Mouse (Mus musculus) midbrain, embryonic 15.5 days (tissue): ENCODE results near the gene Vax2. TPM values are rescaled to one million over a fixed set of nuclear protein-coding genes. Genes with fewer than 3 reads are reported as not detected.

Experiments used
- ATAC-seq: fragments of 200-750 bp; cut with Nextera tagmentation; replicated peaks from 2 replicates; pipeline ENCODE4 v1.8.0; 2017; ENCODE audit warnings: moderate TSS enrichment
- H3K27ac ChIP-seq: fragments of 300-500 bp; sonication (generic); 2 replicates; pipeline ENCODE4 v1.5.1; 2015; ENCODE audit warnings: mild to moderate bottlenecking, inconsistent platforms
- H3K27me3 ChIP-seq: fragments of 300-500 bp; sonication (generic); replicated peaks from 2 replicates; pipeline ENCODE4 v1.6.1; 2015; ENCODE audit warnings: inconsistent platforms
- H3K36me3 ChIP-seq: fragments of 300-500 bp; sonication (generic); replicated peaks from 2 replicates; pipeline ENCODE4 v1.6.1; 2015; ENCODE audit warnings: inconsistent platforms
- H3K4me1 ChIP-seq: fragments of 300-500 bp; sonication (generic); 2 replicates; pipeline ENCODE4 v1.6.1; 2015; ENCODE audit warnings: inconsistent platforms
- H3K4me2 ChIP-seq: fragments of 300-500 bp; sonication (generic); 2 replicates; pipeline ENCODE4 v1.6.1; 2015; ENCODE audit warnings: inconsistent platforms, mild to moderate bottlenecking, moderate library complexity
- H3K4me3 ChIP-seq: fragments of 300-500 bp; sonication (generic); 2 replicates; pipeline ENCODE4 v1.5.1; 2015; ENCODE audit warnings: mild to moderate bottlenecking, inconsistent platforms
- H3K9ac ChIP-seq: fragments of 300-500 bp; sonication (generic); 2 replicates; pipeline ENCODE4 v1.6.1; 2015; ENCODE audit warnings: mild to moderate bottlenecking, inconsistent platforms
- H3K9me3 ChIP-seq: fragments of 300-500 bp; sonication (generic); 2 replicates; pipeline ENCODE4 v1.6.1; 2016; ENCODE audit warnings: inconsistent platforms
- WGBS: fragments of 180-500 bp; shearing (Covaris S2); methylation state at CpG from one replicate; pipeline ENCODE4 v1.1.7; 2015; ENCODE audit warnings: mixed read lengths; 5-methylcytosine and 5-hydroxymethylcytosine counted together
- polyA plus RNA-seq: library from polyadenylated mRNA; unstranded; fragments of >200 nt; fragmentation: Nextera tagmentation; extraction: Ambion mirVana; gene quantifications from 2 replicates; pipeline ENCODE4 v1.2.1, GENCODE M21; 2015

Vax2 gene
- polyA plus RNA-seq, 1 experiment from 2014 or later = 0.18 TPM

GRCm38 (mm10) chr6:83714221-83715123 is 3.4 kb downstream of the Vax2 start:
- Histone ChIP-seq H3K36me3 (no peaks in the 10 kb centered on the region), H3K9me3 (no peaks in the 10 kb centered on the region), H3K4me1 (peaks cover 14% of the 10 kb centered on the region), H3K27ac (no peak overlapping the region), H3K27me3 (peaks cover 93% of the 10 kb centered on the region), H3K9ac (no peak overlapping the region), H3K4me2 (no peak overlapping the region), H3K4me3 (no peak overlapping the region)
- ATAC-seq = no peak
- 2% methylated on average over 34 of the region's 34 CpGs for WGBS

GRCm38 (mm10) chr6:83715461-83716196 is 4.6 kb downstream of the Vax2 start:
- Histone ChIP-seq H3K4me2 (no peak overlapping the region), H3K27ac (no peak overlapping the region), H3K27me3 (peaks cover 93% of the 10 kb centered on the region), H3K4me3 (no peak overlapping the region), H3K9ac (no peak overlapping the region), H3K9me3 (no peaks in the 10 kb centered on the region), H3K4me1 (peaks cover 14% of the 10 kb centered on the region), H3K36me3 (no peaks in the 10 kb centered on the region)
- ATAC-seq = no peak
- WGBS = 1% methylated on average over 30 of the region's 30 CpGs

- H3K9me3 ChIP-seq = no peaks in the 10 kb centered on the region
- ATAC-seq = no peak
- H3K4me1 ChIP-seq = peaks cover 1% of the 10 kb centered on the region
- H3K27me3 ChIP-seq = peaks cover 93% of the 10 kb centered on the region
- no peak overlapping the region for H3K4me2 ChIP-seq
- no peaks in the 10 kb centered on the region for H3K36me3 ChIP-seq
- no peak overlapping the region for H3K9ac ChIP-seq
- 2% methylated on average over 8 of the region's 8 CpGs for WGBS
- no peak overlapping the region for H3K27ac ChIP-seq
- no peak overlapping the region for H3K4me3 ChIP-seq
Observed at GRCm38 (mm10) chr6:83717026-83717425, 6.0 kb downstream of the Vax2 start.

- Histone ChIP-seq H3K36me3 (no peaks in the 10 kb centered on the region), H3K9ac (no peak overlapping the region), H3K4me1 (no peaks in the 10 kb centered on the region), H3K4me2 (no peak overlapping the region), H3K9me3 (no peaks in the 10 kb centered on the region), H3K27me3 (peaks cover 69% of the 10 kb centered on the region), H3K27ac (no peak overlapping the region), H3K4me3 (no peak overlapping the region)
- no peak for ATAC-seq
- 22% methylated on average over 6 of the region's 6 CpGs for WGBS
Observed at GRCm38 (mm10) chr6:83722526-83722925, 11.5 kb downstream of the Vax2 start.

GRCm38 (mm10) chr6:83727178-83727577 is 16.1 kb downstream of the Vax2 start:
- no peaks in the 10 kb centered on the region for H3K9me3 ChIP-seq
- H3K4me1 ChIP-seq = no peaks in the 10 kb centered on the region
- no peak overlapping the region for H3K27ac ChIP-seq
- WGBS = 42% methylated on average over 4 of the region's 4 CpGs
- H3K27me3 ChIP-seq = peaks cover 29% of the 10 kb centered on the region
- no peak overlapping the region for H3K9ac ChIP-seq
- no peak overlapping the region for H3K4me3 ChIP-seq
- H3K36me3 ChIP-seq = no peaks in the 10 kb centered on the region
- ATAC-seq = no peak
- no peak overlapping the region for H3K4me2 ChIP-seq

- WGBS = 92% methylated on average over 3 of the region's 3 CpGs
- H3K27me3 ChIP-seq = peaks cover 20% of the 10 kb centered on the region
Observed at GRCm38 (mm10) chr6:83728488-83728887, 17.4 kb downstream of the Vax2 start.

GRCm38 (mm10) chr6:83729350-83729970 is 18.4 kb downstream of the Vax2 start:
- no peak overlapping the region for H3K4me2 ChIP-seq
- H3K9me3 ChIP-seq = no peaks in the 10 kb centered on the region
- H3K4me3 ChIP-seq = no peak overlapping the region
- no peak for ATAC-seq
- H3K36me3 ChIP-seq = no peaks in the 10 kb centered on the region
- no peak overlapping the region for H3K27ac ChIP-seq
- H3K9ac ChIP-seq = no peak overlapping the region
- H3K27me3 ChIP-seq = peaks cover 12% of the 10 kb centered on the region; the same call in 1 of the 2 replicates
- no peaks in the 10 kb centered on the region for H3K4me1 ChIP-seq
- 71% methylated on average over 14 of the region's 14 CpGs for WGBS

More at GRCm38 (mm10) chr6:83728488-83728887, 17.4 kb downstream of the Vax2 start:
- no peak for ATAC-seq
- no peaks in the 10 kb centered on the region for H3K36me3 ChIP-seq
- no peaks in the 10 kb centered on the region for H3K4me1 ChIP-seq
- H3K4me3 ChIP-seq = no peak overlapping the region
- H3K4me2 ChIP-seq = no peak overlapping the region
- no peaks in the 10 kb centered on the region for H3K9me3 ChIP-seq
- H3K27ac ChIP-seq = no peak overlapping the region
- H3K9ac ChIP-seq = no peak overlapping the region

GRCm38 (mm10) chr6:83731128-83731527 is 20.1 kb downstream of the Vax2 start:
- H3K4me1 ChIP-seq = no peaks in the 10 kb centered on the region
- 0 out of 2 replicates have a peak, but pooled peaks cover 7% of the 10 kb centered on the region for H3K27me3 ChIP-seq
- no peak for ATAC-seq
- H3K27ac ChIP-seq = no peak overlapping the region
- 31% methylated on average over 5 of the region's 5 CpGs for WGBS
- no peak overlapping the region for H3K4me2 ChIP-seq
- H3K9ac ChIP-seq = no peak overlapping the region
- H3K4me3 ChIP-seq = no peak overlapping the region
- H3K36me3 ChIP-seq = no peaks in the 10 kb centered on the region
- H3K9me3 ChIP-seq = no peaks in the 10 kb centered on the region

- H3K4me1 ChIP-seq = no peaks in the 10 kb centered on the region
- no peaks in the 10 kb centered on the region for H3K9me3 ChIP-seq
- H3K4me3 ChIP-seq = no peak overlapping the region
- no peak for ATAC-seq
- H3K27me3 ChIP-seq = no peaks in the 10 kb centered on the region
- WGBS = 40% methylated on average over 13 of the region's 13 CpGs
- H3K9ac ChIP-seq = no peak overlapping the region
- H3K27ac ChIP-seq = no peak overlapping the region
- H3K36me3 ChIP-seq = no peaks in the 10 kb centered on the region
- no peak overlapping the region for H3K4me2 ChIP-seq
Observed at GRCm38 (mm10) chr6:83737311-83737710, 26.2 kb downstream of the Vax2 start.

GRCm38 (mm10) chr6:83738596-83738995 is 27.5 kb downstream of the Vax2 start:
- no peak overlapping the region for H3K9ac ChIP-seq
- H3K27ac ChIP-seq = no peak overlapping the region
- no peak overlapping the region for H3K4me2 ChIP-seq
- no peaks in the 10 kb centered on the region for H3K9me3 ChIP-seq
- no peaks in the 10 kb centered on the region for H3K4me1 ChIP-seq
- WGBS = 84% methylated on average over 6 of the region's 6 CpGs
- no peak overlapping the region for H3K4me3 ChIP-seq
- no peaks in the 10 kb centered on the region for H3K27me3 ChIP-seq
- H3K36me3 ChIP-seq = no peaks in the 10 kb centered on the region
- no peak for ATAC-seq

- no peak for ATAC-seq
- Histone ChIP-seq H3K36me3 (no peaks in the 10 kb centered on the region), H3K27me3 (no peaks in the 10 kb centered on the region), H3K9ac (no peak within 1 kb of the TSS), H3K27ac (no peak within 1 kb of the TSS), H3K4me3 (no peak within 1 kb of the TSS), H3K4me1 (no peaks in the 10 kb centered on the region), H3K9me3 (no peaks in the 10 kb centered on the region), H3K4me2 (no peak within 1 kb of the TSS)
- 70% methylated on average over 5 of the region's 5 CpGs for WGBS
Observed at GRCm38 (mm10) chr6:83742761-83743160, 31.7 kb downstream of the Vax2 start, which contains the start of gene Atp6v1b1. Gene Atp6v1b1 (plus strand): TSS chr6:83742990.

- ATAC-seq = no peak
- Histone ChIP-seq H3K27me3 (no peaks in the 10 kb centered on the region), H3K4me3 (no peak overlapping the region), H3K27ac (no peak overlapping the region), H3K9me3 (no peaks in the 10 kb centered on the region), H3K4me1 (no peaks in the 10 kb centered on the region), H3K9ac (no peak overlapping the region), H3K36me3 (no peaks in the 10 kb centered on the region), H3K4me2 (no peak overlapping the region)
- WGBS = 67% methylated on average over 5 of the region's 5 CpGs
Observed at GRCm38 (mm10) chr6:83743212-83743611, 32.1 kb downstream of the Vax2 start.
